Mouse (Mus musculus) midbrain, embryonic 12.5 days (tissue): ENCODE measurements around the gene Rnf187. TPM values are rescaled to one million over a fixed set of nuclear protein-coding genes. Genes with fewer than 3 reads are reported as not detected.
A peak's percentile ranks its signal among the peaks of the same experiment; 100 is the strongest.

ENCODE experiments used
- ATAC-seq: fragments of 200-750 bp; cut with Nextera tagmentation; 2 replicates; pipeline ENCODE4 v1.8.0; 2017; ENCODE audit warnings: low read depth, moderate TSS enrichment, moderate library complexity; ENCODE audit not compliant: low FRiP score
- H3K27ac ChIP-seq: fragments of 300-500 bp; sonication (generic); replicated peaks from 2 replicates; pipeline ENCODE4 v1.5.1; 2016; ENCODE audit warnings: mild to moderate bottlenecking
- H3K27me3 ChIP-seq: fragments of 300-500 bp; sonication (generic); 2 replicates; pipeline ENCODE4 v1.6.1; 2016; ENCODE audit warnings: mild to moderate bottlenecking
- H3K36me3 ChIP-seq: fragments of 300-500 bp; sonication (generic); 2 replicates; pipeline ENCODE4 v1.6.1; 2016
- H3K4me1 ChIP-seq: fragments of 300-500 bp; sonication (generic); 2 replicates; pipeline ENCODE4 v1.6.1; 2016
- H3K4me2 ChIP-seq: fragments of 300-500 bp; sonication (generic); replicated peaks from 2 replicates; pipeline ENCODE4 v1.6.1; 2016; ENCODE audit warnings: mild to moderate bottlenecking, moderate library complexity
- H3K4me3 ChIP-seq: fragments of 300-500 bp; sonication (generic); 2 replicates; pipeline ENCODE4 v1.5.1; 2016; ENCODE audit warnings: mild to moderate bottlenecking
- H3K9ac ChIP-seq: fragments of 300-500 bp; sonication (generic); replicated peaks from 2 replicates; pipeline ENCODE4 v1.6.1; 2016; ENCODE audit warnings: mild to moderate bottlenecking, moderate library complexity
- H3K9me3 ChIP-seq: fragments of 300-500 bp; sonication (generic); 2 replicates; pipeline ENCODE4 v1.6.1; 2016; ENCODE audit warnings: mild to moderate bottlenecking
- WGBS: fragments of 180-500 bp; shearing (Covaris S2); methylation state at CpG from one replicate; pipeline ENCODE4 v1.1.7; 2016; 5-methylcytosine and 5-hydroxymethylcytosine counted together
- polyA plus RNA-seq: library from polyadenylated mRNA; unstranded; fragments of >200 nt; fragmentation: Nextera tagmentation; extraction: Ambion mirVana; gene quantifications from 2 replicates; pipeline ENCODE4 v1.2.1, GENCODE M21; 2016

Gene Rnf187
- polyA plus RNA-seq, 1 experiment from 2014 or later: 437 TPM

GRCm38 (mm10) chr11:58978027-58978705 is 39.5 kb upstream of the Rnf187 start, which contains the start of gene Trim11:
Trim11 (plus strand) TSS chr11:58978093.
- Histone ChIP-seq H3K27me3 (no peaks in the 10 kb centered on the region), H3K9me3 (no peaks in the 10 kb centered on the region), H3K36me3 (peaks cover 21% of the 10 kb centered on the region), H3K27ac (peak within 1 kb of the TSS; percentile 75), H3K4me1 (peaks cover 45% of the 10 kb centered on the region), H3K4me2 (peak within 1 kb of the TSS; percentile 95), H3K9ac (peak within 1 kb of the TSS; percentile 97), H3K4me3 (peak within 1 kb of the TSS; percentile 95)
- peak; percentile 82 for ATAC-seq
- WGBS: under 1% methylated on average over 64 of the region's 64 CpGs

DNA sequence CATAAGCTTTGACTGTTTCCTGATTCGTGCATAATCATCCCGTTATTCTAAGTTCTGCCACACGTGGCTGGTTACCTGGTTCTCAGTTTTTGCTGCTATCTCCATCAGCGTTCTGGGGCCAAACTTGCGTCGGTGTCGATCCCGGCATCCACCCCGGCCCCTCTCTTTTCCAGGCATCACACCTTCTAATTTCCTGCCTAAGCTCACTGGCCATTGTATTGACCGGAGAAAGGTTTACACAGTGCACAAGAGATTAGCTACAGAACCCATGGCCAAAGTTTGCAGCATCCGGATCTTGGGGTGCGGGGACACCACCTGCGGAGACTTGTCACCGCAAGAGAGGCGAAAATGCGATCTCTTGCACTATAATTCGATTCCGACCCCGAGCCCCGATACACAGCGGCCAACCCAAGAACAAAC is 38.9 kb upstream of the Rnf187 start:
- peaks cover 45% of the 10 kb centered on the region for H3K4me1 ChIP-seq
- ATAC-seq: 0 out of 2 replicates have a peak, but pooled peaks have one; percentile 11

DNA sequence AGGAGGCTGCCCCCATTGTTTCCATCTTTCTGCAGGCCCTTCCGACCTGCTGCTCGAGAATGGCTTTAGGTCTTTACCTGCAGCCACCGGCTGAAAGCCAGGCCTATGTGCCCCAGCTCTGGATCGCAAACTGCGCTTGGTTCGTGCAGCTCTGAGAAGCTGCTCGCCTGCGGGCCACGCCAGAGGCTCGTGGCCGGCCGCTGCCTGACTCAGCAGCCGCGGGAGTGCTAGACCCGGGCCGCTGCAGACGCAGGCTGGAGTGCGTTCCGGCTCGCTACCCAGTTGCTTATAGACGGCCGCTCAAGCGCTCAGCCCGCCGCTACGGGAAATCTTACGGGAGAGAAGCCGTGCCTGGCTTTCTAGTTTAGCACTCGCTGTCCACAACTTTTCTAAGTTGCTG is 38.4 kb upstream of the Rnf187 start:
- Histone ChIP-seq H3K9me3 (no peaks in the 10 kb centered on the region), H3K4me1 (peaks cover 45% of the 10 kb centered on the region), H3K27ac (peak overlapping the region; percentile 75), H3K9ac (peak overlapping the region; percentile 97), H3K36me3 (peaks cover 15% of the 10 kb centered on the region), H3K4me3 (peak overlapping the region; percentile 95), H3K27me3 (no peaks in the 10 kb centered on the region), H3K4me2 (peak overlapping the region; percentile 95)
- no peak for ATAC-seq
- under 1% methylated on average over 29 of the region's 29 CpGs for WGBS

More for the DNA sequence above, 38.9 kb upstream of the Rnf187 start:
- H3K27ac ChIP-seq: peak overlapping the region; percentile 75
- H3K9me3 ChIP-seq: no peaks in the 10 kb centered on the region
- no peaks in the 10 kb centered on the region for H3K27me3 ChIP-seq
- peak overlapping the region; percentile 95 for H3K4me2 ChIP-seq
- H3K9ac ChIP-seq: peak overlapping the region; percentile 97
- under 1% methylated on average over 21 of the region's 21 CpGs for WGBS
- H3K4me3 ChIP-seq: peak overlapping the region; percentile 95
- peaks cover 16% of the 10 kb centered on the region for H3K36me3 ChIP-seq

DNA sequence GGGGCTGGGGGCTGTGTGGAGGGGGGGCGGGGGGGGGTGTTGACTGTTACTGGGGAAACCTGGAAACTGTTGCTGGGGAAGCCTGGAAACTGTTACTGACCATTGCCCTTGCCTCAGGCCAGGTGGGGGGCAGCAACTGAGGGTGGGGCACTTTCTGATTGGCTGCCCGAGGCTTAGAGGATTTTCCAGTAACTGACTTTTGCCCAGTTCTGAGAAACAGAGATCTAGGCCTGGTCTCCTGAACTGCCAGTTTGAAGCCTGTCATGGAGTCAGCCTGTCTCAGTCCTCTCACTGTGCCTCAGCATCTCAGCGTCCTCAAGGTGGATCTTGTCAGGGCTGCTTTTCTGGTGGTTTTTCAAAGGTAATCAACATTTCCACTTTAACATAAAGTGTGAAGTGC is 35.7 kb upstream of the Rnf187 start:
- no peak overlapping the region for H3K27ac ChIP-seq
- ATAC-seq: no peak
- 89% methylated on average over 3 of the region's 3 CpGs for WGBS
- peaks cover 24% of the 10 kb centered on the region for H3K36me3 ChIP-seq
- no peaks in the 10 kb centered on the region for H3K27me3 ChIP-seq
- H3K9ac ChIP-seq: no peak overlapping the region
- H3K9me3 ChIP-seq: no peaks in the 10 kb centered on the region
- H3K4me1 ChIP-seq: peaks cover 28% of the 10 kb centered on the region
- no peak overlapping the region for H3K4me2 ChIP-seq
- no peak overlapping the region for H3K4me3 ChIP-seq

GRCm38 (mm10) chr11:58971796-58972195 is 33.1 kb upstream of the Rnf187 start:
- no peaks in the 10 kb centered on the region for H3K9me3 ChIP-seq
- ATAC-seq: no peak
- WGBS: 92% methylated on average over 3 of the region's 3 CpGs
- peaks cover 14% of the 10 kb centered on the region for H3K4me1 ChIP-seq
- no peaks in the 10 kb centered on the region for H3K27me3 ChIP-seq
- H3K4me2 ChIP-seq: no peak overlapping the region
- H3K4me3 ChIP-seq: no peak overlapping the region
- H3K27ac ChIP-seq: no peak overlapping the region
- H3K36me3 ChIP-seq: peaks cover 35% of the 10 kb centered on the region
- no peak overlapping the region for H3K9ac ChIP-seq

- 88% methylated on average over 21 of the region's 21 CpGs for WGBS
- ATAC-seq: no peak
- Histone ChIP-seq H3K4me2 (no peak overlapping the region), H3K4me1 (peaks cover 11% of the 10 kb centered on the region; the same call in 1 of the 2 replicates), H3K4me3 (no peak overlapping the region), H3K27ac (no peak overlapping the region), H3K9ac (no peak overlapping the region), H3K36me3 (peaks cover 35% of the 10 kb centered on the region), H3K9me3 (no peaks in the 10 kb centered on the region), H3K27me3 (no peaks in the 10 kb centered on the region)
Measured at GRCm38 (mm10) chr11:58970831-58971530, 32.3 kb upstream of the Rnf187 start.

DNA sequence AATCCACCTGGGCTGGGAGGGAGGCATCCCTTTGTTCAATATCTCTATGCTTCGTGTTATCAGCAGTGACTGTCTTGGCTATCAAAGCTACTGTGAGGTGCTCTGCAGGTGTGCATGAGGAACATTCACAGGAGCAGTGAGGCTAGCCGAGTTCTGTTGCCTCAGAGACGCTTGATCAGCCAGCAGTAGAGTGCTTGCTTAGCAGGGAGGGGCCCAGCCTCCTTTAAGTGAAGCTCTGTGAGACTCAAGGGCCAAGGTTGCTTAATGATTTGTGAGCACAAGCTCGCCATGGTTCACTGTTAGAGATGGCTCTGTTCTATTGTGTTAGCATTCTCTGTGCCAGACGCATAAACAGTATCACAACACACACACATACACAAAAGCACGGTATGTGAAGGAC is 30.9 kb upstream of the Rnf187 start:
- WGBS: 77% methylated on average over 6 of the region's 6 CpGs
- Histone ChIP-seq H3K9ac (no peak overlapping the region), H3K27me3 (no peaks in the 10 kb centered on the region), H3K27ac (no peak overlapping the region), H3K4me3 (no peak overlapping the region), H3K4me1 (peaks cover 13% of the 10 kb centered on the region; the same call in 1 of the 2 replicates), H3K36me3 (peaks cover 31% of the 10 kb centered on the region), H3K4me2 (no peak overlapping the region), H3K9me3 (no peaks in the 10 kb centered on the region)
- ATAC-seq: no peak

DNA sequence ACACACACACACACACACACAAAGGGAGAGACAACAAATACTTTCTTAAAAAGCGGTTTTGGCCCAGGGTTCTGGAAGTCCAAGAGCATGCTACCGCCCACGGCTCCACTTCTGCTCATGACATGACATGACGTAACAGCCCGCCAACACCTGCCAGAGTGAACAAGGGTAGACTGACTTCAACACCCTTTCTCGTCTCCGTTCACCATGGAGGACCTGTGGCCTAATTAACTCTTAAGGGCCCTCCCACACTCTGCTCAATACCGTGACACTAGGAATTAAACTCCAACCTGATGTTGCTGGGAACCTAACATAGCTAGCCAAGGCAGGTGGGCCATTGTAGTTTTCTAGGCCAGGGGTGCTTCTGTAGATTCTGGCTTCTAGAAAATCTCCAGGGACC is 30.3 kb upstream of the Rnf187 start:
- H3K4me1 ChIP-seq: peaks cover 11% of the 10 kb centered on the region; the same call in 1 of the 2 replicates
- 88% methylated on average over 8 of the region's 8 CpGs for WGBS

GRCm38 (mm10) chr11:58968551-58968950 is 29.8 kb upstream of the Rnf187 start:
- Histone ChIP-seq H3K4me1 (peaks cover 10% of the 10 kb centered on the region), H3K4me2 (no peak overlapping the region), H3K36me3 (peaks cover 31% of the 10 kb centered on the region), H3K27me3 (peaks cover 8% of the 10 kb centered on the region), H3K9ac (no peak overlapping the region), H3K9me3 (no peaks in the 10 kb centered on the region), H3K4me3 (no peak overlapping the region), H3K27ac (no peak overlapping the region)
- no peak for ATAC-seq
- 87% methylated on average over 7 of the region's 7 CpGs for WGBS

More for the DNA sequence above, 30.3 kb upstream of the Rnf187 start:
- H3K4me2 ChIP-seq: no peak overlapping the region
- no peak overlapping the region for H3K4me3 ChIP-seq
- H3K27ac ChIP-seq: no peak overlapping the region
- no peak overlapping the region for H3K9ac ChIP-seq
- peaks cover 31% of the 10 kb centered on the region for H3K36me3 ChIP-seq
- H3K27me3 ChIP-seq: peaks cover 3% of the 10 kb centered on the region; the same call in 1 of the 2 replicates
- no peak for ATAC-seq
- H3K9me3 ChIP-seq: no peaks in the 10 kb centered on the region

DNA sequence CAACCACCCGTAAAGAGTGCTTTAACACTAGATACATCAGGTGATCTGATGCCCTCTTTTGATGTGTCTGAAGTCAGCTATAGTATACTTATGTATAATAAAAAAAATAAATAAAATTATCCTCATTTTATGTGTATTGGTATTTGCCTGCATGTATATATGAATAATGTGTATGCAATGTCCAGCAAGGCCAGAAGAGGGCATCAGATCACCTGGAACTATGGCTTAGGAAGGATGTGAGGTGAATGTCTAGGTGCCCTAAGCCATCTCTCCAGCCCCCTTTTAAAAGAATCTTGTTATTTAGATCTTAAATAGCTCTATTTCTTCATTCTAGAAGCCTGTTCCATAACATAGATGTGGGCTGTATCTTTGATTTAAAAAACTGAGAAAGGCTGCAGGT is 28.6 kb upstream of the Rnf187 start:
- Histone ChIP-seq H3K27ac (no peak overlapping the region), H3K4me1 (peaks cover 12% of the 10 kb centered on the region), H3K9ac (no peak overlapping the region), H3K36me3 (peaks cover 28% of the 10 kb centered on the region), H3K27me3 (peaks cover 17% of the 10 kb centered on the region), H3K9me3 (no peaks in the 10 kb centered on the region), H3K4me3 (no peak overlapping the region), H3K4me2 (no peak overlapping the region)
- ATAC-seq: no peak
- 100% methylated on average over 1 of the region's 1 CpGs for WGBS

GRCm38 (mm10) chr11:58965001-58965760 is 26.5 kb upstream of the Rnf187 start:
- no peak overlapping the region for H3K4me2 ChIP-seq
- H3K9ac ChIP-seq: peak overlapping the region; percentile 24; the same call in 1 of the 2 replicates
- H3K4me3 ChIP-seq: no peak overlapping the region
- H3K27ac ChIP-seq: 0 out of 2 replicates have a peak overlapping the region, but pooled peaks have one; percentile 25
- WGBS: 53% methylated on average over 12 of the region's 12 CpGs
- H3K36me3 ChIP-seq: peaks cover 12% of the 10 kb centered on the region
- H3K27me3 ChIP-seq: peaks cover 28% of the 10 kb centered on the region
- ATAC-seq: no peak
- no peaks in the 10 kb centered on the region for H3K9me3 ChIP-seq
- peaks cover 12% of the 10 kb centered on the region for H3K4me1 ChIP-seq
